Mouse (Mus musculus): ENCODE measurements around the gene AA986860.

DNA sequence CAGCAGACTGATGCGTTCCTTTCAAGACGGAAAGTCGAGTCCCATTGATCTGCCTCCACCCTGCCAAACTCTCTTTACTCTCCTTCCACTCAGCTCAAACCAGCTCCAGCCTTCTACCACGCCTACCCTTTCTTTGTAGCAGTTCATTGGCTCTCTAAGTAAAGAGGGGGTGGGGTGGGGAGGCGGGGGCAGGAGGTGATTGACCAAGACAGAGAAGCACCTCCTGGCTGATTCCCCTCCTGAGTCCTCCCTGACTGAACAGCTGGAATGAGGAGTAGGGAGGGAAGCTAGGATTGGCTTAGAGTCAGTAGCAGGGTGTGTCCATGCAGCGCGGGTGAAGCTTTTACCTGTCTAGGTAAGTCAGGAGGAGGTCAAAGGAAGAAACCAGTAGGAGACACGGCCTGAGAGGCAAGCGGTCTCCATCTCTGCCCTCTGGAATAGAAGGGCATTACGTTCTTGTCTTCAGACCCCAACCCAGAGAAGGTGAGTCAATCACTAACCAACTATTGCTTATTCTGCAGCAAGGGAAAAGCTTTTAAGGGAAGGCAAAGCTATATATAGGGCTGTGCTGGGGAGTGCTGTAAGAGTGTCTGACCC, at the start of gene AA986860:
- TF ChIP-seq POLR2A (IDR thresholded peaks at IDR 0.05; ENCODE audit: control insufficient read depth in 1 of 2, insufficient read depth in 1 of 2, low read depth in 1 of 2, low read length in 2 of 2, poor library complexity in 1 of 2): no peak
- no peak for TF ChIP-seq MAFK (IDR thresholded peaks at IDR 0.05; ENCODE audit: borderline replicate concordance, low read depth, low read length)
- TF ChIP-seq CTCF (IDR thresholded peaks at IDR 0.05 in 2 of 3, conservative IDR thresholded peaks at IDR 0.05 in 1 of 3; ENCODE audit: control insufficient read depth in 1 of 3, insufficient read depth in 1 of 3, low read depth in 2 of 3, low read length in 3 of 3, poor library complexity in 1 of 3, severe bottlenecking in 1 of 3): no peak
- TF ChIP-seq ELF1 (IDR thresholded peaks at IDR 0.05; ENCODE audit: low read depth, low read length): no peak
- no peak for TF ChIP-seq SMC3 (IDR thresholded peaks at IDR 0.05; ENCODE audit: low read depth, low read length)
- no peak for TF ChIP-seq CHD2 (IDR thresholded peaks at IDR 0.05; ENCODE audit: low read length)
- no peak for TF ChIP-seq EP300 (IDR thresholded peaks at IDR 0.05; ENCODE audit: low read depth in 1 of 2, low read length in 2 of 2)
- no peak for TF ChIP-seq SIN3A (IDR thresholded peaks at IDR 0.05; ENCODE audit: low read length)
- no peak for TF ChIP-seq UBTF (IDR thresholded peaks at IDR 0.05; ENCODE audit: borderline replicate concordance, insufficient read depth, low read depth, low read length)
- no peak for TF ChIP-seq ZMIZ1 (IDR thresholded peaks at IDR 0.05; ENCODE audit: low read depth, low read length)
- no peak for TF ChIP-seq TCF12 (IDR thresholded peaks at IDR 0.05; ENCODE audit: low read depth, low read length)
- TF ChIP-seq E2F4 (IDR thresholded peaks at IDR 0.05; ENCODE audit: borderline replicate concordance, low read depth, low read length): no peak
- no peak for TF ChIP-seq JUND (IDR thresholded peaks at IDR 0.05; ENCODE audit: low read depth, low read length)

All from MEL (cell line).